10 mouse cellular contexts compared by ENCODE assay signal in genomic region chr17:36178938-36179337, GRCm38 (mm10). TPM values are rescaled to one million over a fixed set of nuclear protein-coding genes. Genes with fewer than 3 reads are reported as not detected.
DNase-seq lines count a peak whose midpoint lies in the region; ATAC-seq and TF ChIP-seq lines count a peak whose summit lies in the region.
"Not testable (repeated sequence)": the region's sequence is repeated elsewhere in the genome, so short reads cannot be mapped to it uniquely, and the experiment has no call there.
"Had no signal": no experiment of that assay in that cellular context is flagged by ENCODE, and none has a peak within 500 bp of the region (broad histone marks: within the 10 kb centered on the region; RNA-seq: fewer than 3 reads in every experiment).

No protein-coding gene starts in this region.

- peak; percentile 3 for DNase-seq in brain, adult 2 months (ENCODE audit: low read depth, low spot score)
- DNase-seq in forebrain, embryonic 14.5 days (ENCODE audit: low spot score), result peak; percentile 30
- DNase-seq in heart, postnatal 10 days, result peak; percentile 13 to 17
- DNase-seq in kidney, adult 2 months, result peak; percentile 2

- H3K4me3 ChIP-seq in forebrain, embryonic 14.5 days (ENCODE audit: low read depth, low read length), result peak overlapping the region; percentile 21
- not testable (repeated sequence) for H3K4me3 ChIP-seq in kidney, adult 2 months (ENCODE audit: insufficient read depth, low read depth, low read length)
- H3K4me3 ChIP-seq in liver, embryonic 12.5 days, result peak overlapping the region; percentile 25
- peak overlapping the region; percentile 41 for H3K4me3 ChIP-seq in midbrain, embryonic 12.5 days
- peak overlapping the region; percentile 62 for H3K4me3 ChIP-seq in small intestine, adult 2 months (ENCODE audit: low read depth, low read length)

- TF ChIP-seq POLR2A in kidney, adult 2 months (IDR thresholded peaks at IDR 0.05; ENCODE audit: low read depth, low read length); small intestine, adult 2 months (IDR thresholded peaks at IDR 0.05; ENCODE audit: low read depth, low read length): not testable (repeated sequence)

- H3K36me3 ChIP-seq in forebrain, embryonic 14.5 days (ENCODE audit: control insufficient read depth, insufficient read depth, low read length); kidney, adult 2 months (ENCODE audit: control insufficient read depth, insufficient read depth, low read length); liver, embryonic 12.5 days; midbrain, embryonic 12.5 days; small intestine, adult 2 months (ENCODE audit: control insufficient read depth, insufficient read depth, low read length): not testable (repeated sequence)

- not testable (repeated sequence) for H3K27ac ChIP-seq in forebrain, embryonic 14.5 days (ENCODE audit: low read depth, low read length); kidney, adult 2 months (ENCODE audit: insufficient read depth, low read depth, low read length); liver, embryonic 12.5 days; midbrain, embryonic 12.5 days (replicated peaks); small intestine, adult 2 months (ENCODE audit: insufficient read depth, low read depth, low read length)

- ATAC-seq in forebrain, embryonic 14.5 days; liver, embryonic 12.5 days: not testable (repeated sequence)
- peak; percentile 69; the same call in 1 of the 2 replicates for ATAC-seq in midbrain, embryonic 12.5 days (ENCODE audit: low FRiP score, low read depth)

- intact Hi-C loops in heart, postnatal 10 days (cut with DNase I), result not testable (repeated sequence)

- not testable (repeated sequence) for TF ChIP-seq CTCF in kidney, adult 2 months (conservative IDR thresholded peaks at IDR 0.05; ENCODE audit: insufficient read depth, insufficient read length, low read depth, low read length); small intestine, adult 2 months (IDR thresholded peaks at IDR 0.05; ENCODE audit: extremely low read depth, insufficient read length, insufficient replicate concordance, low read depth, low read length)

- H3K27me3 ChIP-seq in forebrain, embryonic 14.5 days (replicated peaks; ENCODE audit: control insufficient read depth, insufficient read depth, low read length); kidney, adult 2 months (replicated peaks; ENCODE audit: control insufficient read depth, insufficient read depth, low read length); small intestine, adult 2 months (ENCODE audit: control insufficient read depth, insufficient read depth, low read length): not testable (repeated sequence)
- H3K27me3 ChIP-seq in liver, embryonic 12.5 days (replicated peaks), result peaks cover 42% of the 10 kb centered on the region
- peaks cover 34% of the 10 kb centered on the region for H3K27me3 ChIP-seq in midbrain, embryonic 12.5 days

- H3K4me1 ChIP-seq in forebrain, embryonic 14.5 days (ENCODE audit: control insufficient read depth, insufficient read depth, low read length); kidney, adult 2 months (ENCODE audit: control insufficient read depth, insufficient read depth, low read length); liver, embryonic 12.5 days; midbrain, embryonic 12.5 days; small intestine, adult 2 months (ENCODE audit: control insufficient read depth, insufficient read depth, insufficient read length, low read length): not testable (repeated sequence)

- H3K9me3 ChIP-seq in forebrain, embryonic 14.5 days (replicated peaks; ENCODE audit: control insufficient read depth, low read length); liver, embryonic 12.5 days (replicated peaks); midbrain, embryonic 12.5 days: not testable (repeated sequence)

- WGBS in forebrain, embryonic 14.5 days, result under 1% methylated on average over 40 of the region's 40 CpGs
- 1% methylated on average over 40 of the region's 40 CpGs for WGBS in kidney, adult 2 months
- WGBS in liver, embryonic 12.5 days (ENCODE audit: insufficient replicate concordance), result 1% methylated on average over 40 of the region's 40 CpGs
- under 1% methylated on average over 40 of the region's 40 CpGs for WGBS in midbrain, embryonic 12.5 days
- under 1% methylated on average over 40 of the region's 40 CpGs for WGBS in small intestine, adult 2 months

- H3K9ac ChIP-seq in forebrain, embryonic 14.5 days (ENCODE audit: low read length), result 0 out of 2 replicates have a peak overlapping the region, but pooled peaks have one; percentile 17
- not testable (repeated sequence) for H3K9ac ChIP-seq in liver, embryonic 12.5 days; midbrain, embryonic 12.5 days (replicated peaks)

- peak overlapping the region; percentile 50 for H3K4me2 ChIP-seq in forebrain, embryonic 14.5 days (ENCODE audit: low read length)
- H3K4me2 ChIP-seq in liver, embryonic 12.5 days, result peak overlapping the region; percentile 57
- peak overlapping the region; percentile 59 for H3K4me2 ChIP-seq in midbrain, embryonic 12.5 days (replicated peaks)

RNA-seq across cellular contexts. Expression of gene Gm8909, which starts 10.6 kb away (rescaled TPM):
- not detected in 2 replicates for polyA plus RNA-seq in forebrain, embryonic 14.5 days (2014; fragmentation: Nextera tagmentation; extraction: Ambion mirVana)
- under 1 TPM in 1 of 2 experiments, not detected in 1; 0.24 TPM for total RNA-seq in heart, postnatal 10 days (2021)
- polyA plus RNA-seq in kidney, adult 2 months (2012; rRNA removed), result 0.14 TPM in 1 of 2 replicates, not detected in the other
- not detected in 2 replicates for polyA plus RNA-seq in liver, embryonic 12.5 days (2016; fragmentation: Nextera tagmentation; extraction: Ambion mirVana)
- not detected in 2 replicates for polyA plus RNA-seq in midbrain, embryonic 12.5 days (2016; fragmentation: Nextera tagmentation; extraction: Ambion mirVana)
- 118 and 149 TPM in 2 replicates for polyA plus RNA-seq in small intestine, adult 2 months (2012; rRNA removed)
- total RNA-seq: layer of hippocampus, postnatal 10 days had no signal
- polyA plus RNA-seq: Patski had no signal

RNA-seq across cellular contexts. Expression of gene H2-T3, which starts 11.1 kb away (rescaled TPM):
- not detected in 2 replicates for polyA plus RNA-seq in forebrain, embryonic 14.5 days (2014; fragmentation: Nextera tagmentation; extraction: Ambion mirVana)
- total RNA-seq in heart, postnatal 10 days (2021), result under 1 TPM in 1 of 2 experiments, not detected in 1; 0.34 TPM
- polyA plus RNA-seq in kidney, adult 2 months (2012; rRNA removed), result not detected in 2 replicates
- polyA plus RNA-seq in liver, embryonic 12.5 days (2016; fragmentation: Nextera tagmentation; extraction: Ambion mirVana), result not detected in 2 replicates
- not detected in 2 replicates for polyA plus RNA-seq in midbrain, embryonic 12.5 days (2016; fragmentation: Nextera tagmentation; extraction: Ambion mirVana)
- polyA plus RNA-seq in small intestine, adult 2 months (2012; rRNA removed), result 68.4 and 126 TPM in 2 replicates
- total RNA-seq: layer of hippocampus, postnatal 10 days had no signal
- polyA plus RNA-seq: gonadal fat pad, adult 2 months; Patski had no signal

RNA-seq across cellular contexts. Expression of gene Gm7030, which starts 49.7 kb away (rescaled TPM):
- polyA plus RNA-seq in forebrain, embryonic 14.5 days (2014; fragmentation: Nextera tagmentation; extraction: Ambion mirVana), result not detected in 2 replicates
- not detected for total RNA-seq in heart, postnatal 10 days (2021)
- 0.19 TPM in 1 of 2 replicates, not detected in the other for polyA plus RNA-seq in kidney, adult 2 months (2012; rRNA removed)
- polyA plus RNA-seq in liver, embryonic 12.5 days (2016; fragmentation: Nextera tagmentation; extraction: Ambion mirVana), result not detected in 2 replicates
- polyA plus RNA-seq in midbrain, embryonic 12.5 days (2016; fragmentation: Nextera tagmentation; extraction: Ambion mirVana), result not detected in 2 replicates
- polyA plus RNA-seq in small intestine, adult 2 months (2012; rRNA removed), result 12.5 and 88.2 TPM in 2 replicates
- total RNA-seq: layer of hippocampus, postnatal 10 days had no signal
- polyA plus RNA-seq: gonadal fat pad, adult 2 months; Patski had no signal

RNA-seq across cellular contexts. Expression of gene Gm19684, which starts 57.5 kb away (rescaled TPM):
- polyA plus RNA-seq in forebrain, embryonic 14.5 days (2014; fragmentation: Nextera tagmentation; extraction: Ambion mirVana), result not detected in 2 replicates
- total RNA-seq in heart, postnatal 10 days (2021), result under 1 TPM in 1 of 2 experiments, not detected in 1; 0.26 TPM
- polyA plus RNA-seq in kidney, adult 2 months (2012; rRNA removed), result 0.15 and 0.36 TPM in 2 replicates
- polyA plus RNA-seq in liver, embryonic 12.5 days (2016; fragmentation: Nextera tagmentation; extraction: Ambion mirVana), result not detected in 2 replicates
- polyA plus RNA-seq in midbrain, embryonic 12.5 days (2016; fragmentation: Nextera tagmentation; extraction: Ambion mirVana), result not detected in 2 replicates
- 0.22 and 0.27 TPM in 2 replicates for polyA plus RNA-seq in small intestine, adult 2 months (2012; rRNA removed)
- total RNA-seq: layer of hippocampus, postnatal 10 days had no signal

Comparison
In these comparisons a context has a peak if more than half of its experiments do, and no peak if none do; other contexts are left out.
1. RNA of gene Gm8909, which starts 10.6 kb away (polyA plus RNA-seq): 118 to 149 TPM in small intestine, adult 2 months; not detected in liver, embryonic 12.5 days, 0.14 TPM in kidney, adult 2 months, not detected in forebrain, embryonic 14.5 days and not detected in midbrain, embryonic 12.5 days; every median in the first group is over 100 times any median in the second.
2. RNA of gene H2-T3, which starts 11.1 kb away (polyA plus RNA-seq): 68.4 to 126 TPM in small intestine, adult 2 months; not detected in forebrain, embryonic 14.5 days, not detected in kidney, adult 2 months, not detected in liver, embryonic 12.5 days and not detected in midbrain, embryonic 12.5 days; every median in the first group is over 10 times any median in the second.
3. RNA of gene Gm7030, which starts 49.7 kb away (polyA plus RNA-seq): 12.5 to 88.2 TPM in small intestine, adult 2 months; not detected in forebrain, embryonic 14.5 days, 0.19 TPM in kidney, adult 2 months, not detected in liver, embryonic 12.5 days and not detected in midbrain, embryonic 12.5 days; every median in the first group is over 10 times any median in the second.
4. Peak in every context shown above with its lines, with median percentiles within 50 percentile points of each other: DNase-seq and H3K4me2 ChIP-seq.